Mouse (Mus musculus): ENCODE results near the gene Lrrc26. TPM values are rescaled to one million over a fixed set of nuclear protein-coding genes. Genes with fewer than 3 reads are reported as not detected.

Gene Lrrc26
- polyA plus RNA-seq, 1 experiment from 2014 or later: 0.23 TPM

- H3K9ac ChIP-seq: peak overlapping the region; percentile 20
- peak overlapping the region; percentile 27 for H3K4me3 ChIP-seq
- H3K9me3 ChIP-seq: no peaks in the 10 kb centered on the region
- 2% methylated on average over 54 of the region's 54 CpGs for WGBS
- peak overlapping the region; percentile 53 for H3K4me2 ChIP-seq
- H3K36me3 ChIP-seq (replicated peaks): peaks cover 11% of the 10 kb centered on the region; the same call in 1 of the 2 replicates
- no peak overlapping the region for H3K27ac ChIP-seq
- peaks cover 74% of the 10 kb centered on the region for H3K27me3 ChIP-seq (replicated peaks)
- H3K4me1 ChIP-seq: peaks cover 35% of the 10 kb centered on the region
- peak; percentile 56; the same call in 1 of the 2 replicates for ATAC-seq (replicated peaks)
Measured at GRCm38 (mm10) chr2:25290101-25290815, 543 bp downstream of the Lrrc26 start.

GRCm38 (mm10) chr2:25290816-25291130 is 1.1 kb downstream of the Lrrc26 start:
- ATAC-seq (replicated peaks): no peak
- Histone ChIP-seq H3K4me1 (peaks cover 35% of the 10 kb centered on the region), H3K36me3 (replicated peaks) (peaks cover 10% of the 10 kb centered on the region; the same call in 1 of the 2 replicates), H3K9ac (peak overlapping the region; percentile 16; the same call in 1 of the 2 replicates), H3K27ac (no peak overlapping the region), H3K4me2 (peak overlapping the region; percentile 53), H3K27me3 (replicated peaks) (peaks cover 79% of the 10 kb centered on the region), H3K9me3 (no peaks in the 10 kb centered on the region), H3K4me3 (peak overlapping the region; percentile 27)
- under 1% methylated on average over 18 of the region's 18 CpGs for WGBS

GRCm38 (mm10) chr2:25291184-25292053 is 1.7 kb downstream of the Lrrc26 start:
- Histone ChIP-seq H3K4me3 (peak overlapping the region; percentile 27), H3K4me2 (peak overlapping the region; percentile 53), H3K27me3 (replicated peaks) (peaks cover 81% of the 10 kb centered on the region), H3K36me3 (replicated peaks) (peaks cover 13% of the 10 kb centered on the region; the same call in 1 of the 2 replicates), H3K27ac (no peak overlapping the region), H3K4me1 (peaks cover 35% of the 10 kb centered on the region), H3K9ac (peak overlapping the region; percentile 16; the same call in 1 of the 2 replicates), H3K9me3 (no peaks in the 10 kb centered on the region)
- 6% methylated on average over 32 of the region's 32 CpGs for WGBS
- ATAC-seq (replicated peaks): peak; percentile 10

GRCm38 (mm10) chr2:25292054-25292544 is 2.4 kb downstream of the Lrrc26 start:
- peak; percentile 0; the same call in 1 of the 2 replicates for ATAC-seq (replicated peaks)
- peak overlapping the region; percentile 21; the same call in 1 of the 2 replicates for H3K9ac ChIP-seq
- peaks cover 81% of the 10 kb centered on the region for H3K27me3 ChIP-seq (replicated peaks)
- H3K36me3 ChIP-seq (replicated peaks): peaks cover 13% of the 10 kb centered on the region; the same call in 1 of the 2 replicates
- no peak overlapping the region for H3K27ac ChIP-seq
- 5% methylated on average over 40 of the region's 43 CpGs for WGBS
- H3K4me3 ChIP-seq: peak overlapping the region; percentile 13; the same call in 1 of the 2 replicates
- peaks cover 35% of the 10 kb centered on the region for H3K4me1 ChIP-seq
- no peaks in the 10 kb centered on the region for H3K9me3 ChIP-seq
- peak overlapping the region; percentile 41 for H3K4me2 ChIP-seq

GRCm38 (mm10) chr2:25292856-25293255 is 3.1 kb downstream of the Lrrc26 start:
- H3K4me2 ChIP-seq: no peak overlapping the region
- no peak overlapping the region for H3K4me3 ChIP-seq
- WGBS: 0% methylated on average over 1 of the region's 1 CpGs

GRCm38 (mm10) chr2:25293706-25294105 is 4.0 kb downstream of the Lrrc26 start:
- WGBS: 78% methylated on average over 9 of the region's 9 CpGs
- Histone ChIP-seq H3K9ac (no peak overlapping the region), H3K36me3 (replicated peaks) (peaks cover 13% of the 10 kb centered on the region; the same call in 1 of the 2 replicates), H3K27me3 (replicated peaks) (peaks cover 78% of the 10 kb centered on the region), H3K4me2 (no peak overlapping the region), H3K9me3 (no peaks in the 10 kb centered on the region), H3K27ac (no peak overlapping the region), H3K4me1 (peaks cover 35% of the 10 kb centered on the region), H3K4me3 (no peak overlapping the region)
- no peak for ATAC-seq (replicated peaks)

More at GRCm38 (mm10) chr2:25292856-25293255, 3.1 kb downstream of the Lrrc26 start:
- ATAC-seq (replicated peaks): no peak
- Histone ChIP-seq H3K27ac (no peak overlapping the region), H3K4me1 (peaks cover 35% of the 10 kb centered on the region), H3K36me3 (replicated peaks) (peaks cover 13% of the 10 kb centered on the region; the same call in 1 of the 2 replicates), H3K9me3 (no peaks in the 10 kb centered on the region), H3K9ac (no peak overlapping the region), H3K27me3 (replicated peaks) (peaks cover 79% of the 10 kb centered on the region)

GRCm38 (mm10) chr2:25297093-25297492 is 7.4 kb downstream of the Lrrc26 start:
- Histone ChIP-seq H3K4me3 (no peak overlapping the region), H3K36me3 (replicated peaks) (peaks cover 13% of the 10 kb centered on the region; the same call in 1 of the 2 replicates), H3K9ac (no peak overlapping the region), H3K9me3 (no peaks in the 10 kb centered on the region), H3K27ac (no peak overlapping the region), H3K4me2 (no peak overlapping the region), H3K27me3 (replicated peaks) (peaks cover 44% of the 10 kb centered on the region), H3K4me1 (peaks cover 7% of the 10 kb centered on the region)
- WGBS: 73% methylated on average over 8 of the region's 8 CpGs
- no peak for ATAC-seq (replicated peaks)

- Histone ChIP-seq H3K4me1 (no peaks in the 10 kb centered on the region), H3K27me3 (replicated peaks) (peaks cover 35% of the 10 kb centered on the region), H3K27ac (no peak overlapping the region), H3K4me3 (no peak overlapping the region), H3K9me3 (no peaks in the 10 kb centered on the region), H3K36me3 (replicated peaks) (peaks cover 13% of the 10 kb centered on the region; the same call in 1 of the 2 replicates), H3K9ac (no peak overlapping the region), H3K4me2 (no peak overlapping the region)
- no peak for ATAC-seq (replicated peaks)
- WGBS: 82% methylated on average over 10 of the region's 10 CpGs
Measured at GRCm38 (mm10) chr2:25298046-25298445, 8.3 kb downstream of the Lrrc26 start.

GRCm38 (mm10) chr2:25303452-25303851 is 13.7 kb downstream of the Lrrc26 start:
- Histone ChIP-seq H3K27ac (no peak overlapping the region), H3K4me1 (peaks cover 17% of the 10 kb centered on the region), H3K4me3 (no peak overlapping the region), H3K9ac (no peak overlapping the region), H3K27me3 (replicated peaks) (peaks cover 29% of the 10 kb centered on the region), H3K36me3 (replicated peaks) (0 out of 2 replicates have a peak, but pooled peaks cover 7% of the 10 kb centered on the region), H3K4me2 (no peak overlapping the region), H3K9me3 (no peaks in the 10 kb centered on the region)
- no peak for ATAC-seq (replicated peaks)
- WGBS: 70% methylated on average over 3 of the region's 3 CpGs

GRCm38 (mm10) chr2:25303931-25304656 is 14.4 kb downstream of the Lrrc26 start:
- Histone ChIP-seq H3K4me1 (peaks cover 17% of the 10 kb centered on the region), H3K4me3 (peak overlapping the region; percentile 44), H3K4me2 (peak overlapping the region; percentile 77), H3K9ac (no peak overlapping the region), H3K36me3 (replicated peaks) (0 out of 2 replicates have a peak, but pooled peaks cover 7% of the 10 kb centered on the region), H3K9me3 (no peaks in the 10 kb centered on the region), H3K27me3 (replicated peaks) (peaks cover 34% of the 10 kb centered on the region), H3K27ac (peak overlapping the region; percentile 73; the same call in 1 of the 2 replicates)
- 66% methylated on average over 7 of the region's 7 CpGs for WGBS
- no peak for ATAC-seq (replicated peaks)

- WGBS: 1% methylated on average over 45 of the region's 45 CpGs
- Histone ChIP-seq H3K27me3 (replicated peaks) (peaks cover 41% of the 10 kb centered on the region), H3K36me3 (replicated peaks) (peaks cover 7% of the 10 kb centered on the region; the same call in 1 of the 2 replicates), H3K9me3 (no peaks in the 10 kb centered on the region), H3K27ac (peak overlapping the region; percentile 73), H3K4me3 (peak overlapping the region; percentile 44), H3K4me1 (peaks cover 17% of the 10 kb centered on the region), H3K4me2 (peak overlapping the region; percentile 77), H3K9ac (peak overlapping the region; percentile 62)
- peak; percentile 88 for ATAC-seq (replicated peaks)
Measured at GRCm38 (mm10) chr2:25304657-25305541, 15.2 kb downstream of the Lrrc26 start.
